Mouse (Mus musculus) spleen, postnatal 10 days (tissue): ENCODE measurements around the gene Canx.
"Not testable (repeated sequence)": the region's sequence is repeated elsewhere in the genome, so short reads cannot be mapped to it uniquely, and the experiment has no call there.

Experiments used
- DNase-seq, 2 experiments: peaks; one replicate each; pipeline ENCODE4 v3.0.0; 2021 to 2022; ENCODE audit warnings: low spot score in 2 of 2

Canx gene

GRCm38 (mm10) chr11:50333181-50333580 is 7.7 kb upstream of the Canx start:
- DNase-seq: no peak

DNA sequence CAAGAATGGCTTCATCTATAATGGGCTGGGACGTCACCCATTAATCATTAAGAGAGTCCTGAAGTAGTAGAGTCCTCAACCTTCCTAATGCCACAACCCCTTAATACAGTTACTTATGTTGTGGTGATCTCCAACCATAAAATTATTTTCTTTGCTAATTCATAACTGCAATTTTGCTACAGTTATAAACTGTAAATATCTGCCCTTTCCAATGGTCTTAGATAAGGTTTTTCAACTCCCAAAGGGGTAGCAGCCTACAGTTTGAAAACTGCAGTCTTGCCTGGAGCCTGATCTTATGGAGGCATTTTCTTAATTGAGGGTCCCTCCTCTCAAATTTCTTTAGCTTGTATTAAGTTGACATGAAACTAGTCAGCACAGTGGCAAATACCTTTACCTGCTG is 3.9 kb upstream of the Canx start:
- no peak for DNase-seq

- no peak for DNase-seq
Observed at GRCm38 (mm10) chr11:50328075-50328625, 2.7 kb upstream of the Canx start.

- DNase-seq: no peak
Observed at GRCm38 (mm10) chr11:50326302-50326966, 961 bp upstream of the Canx start.

- DNase-seq: peak in 1 of 2 experiments; percentile 24
Observed at GRCm38 (mm10) chr11:50324751-50325471, 562 bp downstream of the Canx start.

- DNase-seq: no peak
Observed at GRCm38 (mm10) chr11:50323843-50324242, 1.6 kb downstream of the Canx start.

DNA sequence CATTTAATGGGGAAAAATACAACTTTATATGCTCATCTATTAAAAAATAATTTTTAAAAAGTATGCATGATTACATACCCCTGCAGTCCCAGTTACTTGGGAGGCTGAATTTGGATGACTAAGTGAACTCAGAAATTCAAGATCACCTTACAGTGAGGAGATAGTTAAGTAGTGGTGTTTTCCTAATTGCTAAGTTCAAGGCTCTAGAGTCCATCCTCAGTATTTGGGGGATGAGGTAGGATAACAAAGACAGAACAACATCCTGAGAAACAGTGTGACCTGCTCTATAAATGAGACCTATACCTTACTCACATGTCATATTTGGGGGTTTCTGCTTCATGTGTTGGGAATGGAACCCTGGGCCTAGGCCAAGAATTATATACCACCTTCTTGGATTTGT is 3.1 kb downstream of the Canx start:
- DNase-seq: no peak

- no peak for DNase-seq
Observed at GRCm38 (mm10) chr11:50321239-50321638, 4.2 kb downstream of the Canx start.

GRCm38 (mm10) chr11:50319343-50319742 is 6.1 kb downstream of the Canx start:
- DNase-seq: not testable (repeated sequence)

DNA sequence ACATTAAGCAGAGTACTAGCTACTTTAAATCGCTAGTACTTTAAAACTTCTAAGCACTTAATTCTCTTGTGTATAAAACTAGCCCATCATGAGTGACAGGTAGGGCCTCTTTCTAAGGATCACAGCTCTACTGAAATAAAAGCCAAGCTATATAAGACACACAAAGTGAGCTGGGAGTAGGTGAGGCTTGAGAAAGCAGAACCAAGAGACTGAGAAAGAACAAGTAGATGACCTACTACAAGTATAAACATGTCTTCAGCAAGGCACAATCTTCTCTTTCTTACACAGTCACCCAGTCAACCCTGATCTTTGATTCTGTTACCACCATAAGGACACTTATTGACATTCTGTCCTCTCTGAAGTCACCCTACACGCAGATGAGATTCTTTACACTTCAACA is 12.7 kb downstream of the Canx start:
- no peak for DNase-seq

GRCm38 (mm10) chr11:50303406-50303805 is 22.1 kb downstream of the Canx start:
- no peak for DNase-seq

DNA sequence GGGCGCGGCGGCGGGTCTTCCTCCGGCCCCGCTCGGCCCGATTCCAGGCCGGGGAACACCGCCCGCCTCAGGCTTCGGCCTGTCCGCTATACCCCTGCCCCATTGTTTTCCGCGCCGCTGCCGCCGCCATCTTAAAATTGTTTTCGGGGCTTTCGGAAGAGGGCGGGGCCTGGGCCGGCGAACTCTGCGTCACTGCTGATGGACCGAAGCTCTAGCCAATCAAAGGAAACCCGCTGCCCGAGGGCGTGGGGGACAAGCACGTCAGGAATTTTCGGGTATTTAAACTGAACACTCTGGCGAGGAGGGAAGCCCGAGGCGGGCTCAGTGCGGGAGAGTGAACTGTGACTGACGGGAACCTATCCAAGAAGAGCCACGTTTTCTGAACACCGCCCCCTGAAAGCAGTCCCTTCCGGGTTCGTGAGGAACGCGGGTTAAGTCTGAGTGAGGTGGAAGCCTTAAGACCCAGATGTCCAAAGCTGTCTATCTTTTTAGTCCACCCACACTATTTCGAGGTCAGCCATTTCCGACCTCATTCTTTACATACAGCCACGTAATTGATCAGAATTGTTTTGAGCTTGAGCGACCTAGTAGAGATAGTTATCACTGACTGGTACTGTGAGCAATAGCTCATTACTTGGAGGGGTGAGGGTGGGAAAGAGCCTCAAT is 33.1 kb downstream of the Canx start, which contains the start of gene Maml1:
Gene Maml1 (minus strand): TSS at position 122 of the 666 bp plus-strand sequence.
- peak; percentile 92 to 96 for DNase-seq

GRCm38 (mm10) chr11:50291321-50292165 is 33.9 kb downstream of the Canx start:
- DNase-seq: peak in 1 of 2 experiments; percentile 60

DNA sequence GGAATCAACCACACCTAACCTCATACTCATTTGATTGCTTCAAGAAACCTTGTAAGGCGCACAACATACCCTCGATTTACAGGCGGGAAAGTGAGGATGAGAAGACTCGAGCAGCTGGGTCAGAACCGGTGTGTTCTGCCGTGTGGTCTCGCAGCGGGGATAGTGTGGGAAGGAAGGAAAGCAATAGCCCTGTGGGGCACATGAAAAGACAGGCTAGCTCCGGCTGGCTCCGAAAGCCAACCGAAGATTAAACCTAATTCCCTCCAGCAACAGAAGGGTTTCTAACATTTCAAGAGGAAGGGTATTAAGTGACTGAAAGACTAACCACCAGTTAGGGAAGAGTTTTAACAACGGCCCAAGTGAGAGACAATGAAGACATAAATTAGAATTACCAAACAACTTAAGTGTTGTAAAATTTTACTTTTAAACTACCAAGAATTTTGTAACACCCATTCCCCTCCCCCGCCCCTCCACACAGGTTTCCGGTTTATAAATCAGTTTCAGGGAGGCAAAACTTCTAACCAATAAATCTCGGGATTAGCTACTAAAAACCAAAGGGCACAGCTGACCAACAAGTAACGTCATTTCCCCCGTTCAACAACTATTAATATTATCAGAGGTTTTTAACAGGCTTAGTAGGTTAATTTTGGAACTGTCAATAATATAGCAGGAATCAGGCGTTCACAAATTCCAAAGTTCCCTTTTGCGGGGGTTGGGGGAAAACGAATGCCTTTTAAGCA is 34.8 kb downstream of the Canx start:
- no peak for DNase-seq

GRCm38 (mm10) chr11:50286428-50286827 is 39.0 kb downstream of the Canx start:
- DNase-seq: no peak

DNA sequence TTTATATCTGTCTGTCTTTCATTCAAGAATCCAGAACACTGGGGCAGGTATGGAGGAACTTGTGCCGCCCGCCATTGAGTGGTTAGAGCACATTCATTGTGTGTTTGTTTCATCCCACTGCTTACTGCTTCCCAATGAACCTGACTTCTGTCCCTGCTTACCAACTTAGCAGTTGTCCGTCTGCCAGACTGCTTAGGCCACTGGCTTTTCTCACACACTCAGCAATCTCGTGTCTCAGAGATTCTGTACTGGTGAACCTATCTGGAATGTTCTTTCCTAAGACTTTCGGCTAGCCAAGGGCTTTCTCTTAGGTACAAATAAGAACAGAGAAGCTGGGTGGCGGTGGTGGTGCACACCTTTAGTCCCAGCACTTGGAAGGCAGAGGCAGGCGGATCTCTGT is 39.8 kb downstream of the Canx start:
- DNase-seq: no peak

- DNase-seq: no peak
Observed at GRCm38 (mm10) chr11:50285263-50285662, 40.2 kb downstream of the Canx start.

- no peak for DNase-seq
Observed at GRCm38 (mm10) chr11:50280053-50280452, 45.4 kb downstream of the Canx start.

DNA sequence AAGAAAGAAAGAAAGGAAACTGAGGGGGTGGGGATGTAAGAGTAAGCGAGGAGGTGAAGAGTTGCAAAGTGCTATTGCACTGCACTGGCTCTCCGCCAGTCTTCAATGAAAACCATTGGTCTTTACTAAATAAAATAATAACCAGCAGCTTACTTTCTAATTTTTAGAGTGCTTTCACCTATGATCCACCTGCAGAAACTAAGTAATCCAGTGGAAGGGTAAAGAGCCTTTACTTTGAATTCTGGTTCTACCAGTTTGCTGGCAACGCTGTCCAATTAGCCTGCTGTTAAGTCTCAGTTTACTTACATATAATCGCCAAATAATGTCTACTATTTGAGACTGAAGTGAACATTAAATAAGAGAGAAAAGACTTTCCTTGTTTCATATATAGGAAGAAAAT is 46.5 kb downstream of the Canx start:
- DNase-seq: no peak

DNA sequence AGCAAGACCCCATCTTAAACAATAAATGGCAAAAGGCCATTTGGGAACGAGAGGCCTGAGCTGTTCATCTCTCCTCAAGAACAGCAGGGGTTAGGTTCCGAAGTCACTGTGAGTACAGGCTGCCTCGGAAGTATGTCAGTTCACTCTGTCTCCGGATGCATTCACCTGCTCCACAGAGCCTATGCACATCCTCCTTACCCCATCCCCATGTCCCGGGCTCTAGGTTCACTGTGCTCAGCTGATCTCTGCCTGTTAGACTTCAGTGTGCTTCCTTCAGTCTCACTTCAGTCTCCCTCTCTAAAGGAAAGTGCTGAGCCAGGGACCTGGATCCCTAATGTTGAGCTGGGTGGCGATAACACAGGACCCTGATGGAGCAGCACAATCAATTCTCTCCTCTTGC is 47.8 kb downstream of the Canx start:
- peak in 1 of 2 experiments; percentile 8 for DNase-seq

DNA sequence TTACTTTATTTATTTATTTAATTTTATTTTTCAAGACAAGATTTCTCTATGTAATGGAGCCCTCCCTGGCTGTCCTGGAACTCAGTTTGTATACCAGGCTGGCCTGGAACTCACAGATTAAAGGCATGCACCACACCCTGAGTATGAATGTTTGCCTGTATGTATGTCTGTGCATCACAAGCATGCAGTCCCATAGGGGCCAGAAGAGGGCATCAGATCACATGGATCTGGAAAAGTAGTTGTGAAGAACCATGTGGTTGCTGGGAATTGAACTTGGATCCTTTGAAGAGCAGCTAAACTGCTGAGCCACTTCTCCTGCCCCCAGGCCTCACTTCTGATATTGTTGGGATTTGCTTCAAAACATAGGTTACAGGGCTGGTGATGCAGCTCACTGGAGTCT is 48.4 kb downstream of the Canx start:
- no peak for DNase-seq
